Mouse (Mus musculus) v-Abl transformed pro-B cells (cell line): Measurements from ENCODE around the gene Ccdc158.

Source experiments
- in situ Hi-C, 2 experiments: fragments of 400-800 bp; cut with MboI; formaldehyde crosslinking; loops; one replicate each; pipeline ENCODE4 v1.15.1; 2025; ENCODE audit not compliant: unreplicated experiment in 2 of 2

Gene Ccdc158

GRCm38 (mm10) chr5:92674859-92675573 is at the start of gene Ccdc158:
Gene Ccdc158, minus strand, starts transcription at chr5:92675271.
- in situ Hi-C loops: loop anchor here (5.0 to 25.0 kb wide), 4 partner anchors 487 to 662 kb away; no protein-coding TSS in a partner anchor

GRCm38 (mm10) chr5:92721610-92722009 is 46.5 kb upstream of the Ccdc158 start:
- in situ Hi-C loops: no loop called here

GRCm38 (mm10) chr5:92718856-92719255 is 43.8 kb upstream of the Ccdc158 start:
- in situ Hi-C loops: no loop called here

- in situ Hi-C loops: no loop called here
Measured at GRCm38 (mm10) chr5:92717666-92718360, 42.7 kb upstream of the Ccdc158 start.

- in situ Hi-C loops: no loop called here
Measured at GRCm38 (mm10) chr5:92715890-92716289, 40.8 kb upstream of the Ccdc158 start.

- in situ Hi-C loops: no loop called here
Measured at GRCm38 (mm10) chr5:92715319-92715718, 40.2 kb upstream of the Ccdc158 start.

GRCm38 (mm10) chr5:92714886-92715285 is 39.8 kb upstream of the Ccdc158 start:
- in situ Hi-C loops: no loop called here

- in situ Hi-C loops: no loop called here
Measured at GRCm38 (mm10) chr5:92712621-92713395, 37.7 kb upstream of the Ccdc158 start.

GRCm38 (mm10) chr5:92711666-92712290 is 36.7 kb upstream of the Ccdc158 start:
- in situ Hi-C loops: no loop called here

- in situ Hi-C loops: no loop called here
Measured at GRCm38 (mm10) chr5:92710779-92711178, 35.7 kb upstream of the Ccdc158 start.

GRCm38 (mm10) chr5:92707921-92708491 is 32.9 kb upstream of the Ccdc158 start:
- in situ Hi-C loops: no loop called here

- in situ Hi-C loops: no loop called here
Measured at GRCm38 (mm10) chr5:92703671-92704070, 28.6 kb upstream of the Ccdc158 start.

GRCm38 (mm10) chr5:92701750-92702149 is 26.7 kb upstream of the Ccdc158 start:
- in situ Hi-C loops: no loop called here

GRCm38 (mm10) chr5:92698837-92699529 is 23.9 kb upstream of the Ccdc158 start:
- in situ Hi-C loops: loop anchor here in 1 of 2 experiments (25.0 kb wide), 1 partner anchor 638 kb away; no protein-coding TSS in a partner anchor

- in situ Hi-C loops: loop anchor here in 1 of 2 experiments (25.0 kb wide), 1 partner anchor 639 kb away; no protein-coding TSS in a partner anchor
Measured at GRCm38 (mm10) chr5:92698131-92698836, 23.2 kb upstream of the Ccdc158 start.

- in situ Hi-C loops: loop anchor here in 1 of 2 experiments (25.0 kb wide), 1 partner anchor 643 kb away; no protein-coding TSS in a partner anchor
Measured at GRCm38 (mm10) chr5:92694316-92694995, 19.4 kb upstream of the Ccdc158 start.

GRCm38 (mm10) chr5:92693744-92694143 is 18.7 kb upstream of the Ccdc158 start:
- in situ Hi-C loops: loop anchor here in 1 of 2 experiments (25.0 kb wide), 1 partner anchor 644 kb away; no protein-coding TSS in a partner anchor
